Mouse (Mus musculus) heart, embryonic 12.5 days (tissue): Measurements from ENCODE around the gene Klk1b4. TPM values are rescaled to one million over a fixed set of nuclear protein-coding genes. Genes with fewer than 3 reads are reported as not detected.
A peak's percentile ranks its signal among the peaks of the same experiment; 100 is the strongest.
"Not testable (repeated sequence)": the region's sequence is repeated elsewhere in the genome, so short reads cannot be mapped to it uniquely, and the experiment has no call there.

Source experiments
- ATAC-seq: fragments of 200-750 bp; cut with Nextera tagmentation; 2 replicates; pipeline ENCODE4 v1.8.0; 2017; ENCODE audit warnings: moderate TSS enrichment, moderate library complexity; ENCODE audit not compliant: insufficient number of reproducible peaks, low FRiP score
- H3K27ac ChIP-seq: fragments of 300-500 bp; sonication (generic); 2 replicates; pipeline ENCODE4 v1.5.1; 2016; ENCODE audit warnings: mild to moderate bottlenecking, moderate library complexity; ENCODE audit not compliant: poor library complexity, severe bottlenecking
- H3K27me3 ChIP-seq: fragments of 300-500 bp; sonication (generic); replicated peaks from 2 replicates; pipeline ENCODE4 v1.6.1; 2016; ENCODE audit warnings: mild to moderate bottlenecking, moderate library complexity
- H3K36me3 ChIP-seq: fragments of 300-500 bp; sonication (generic); 2 replicates; pipeline ENCODE4 v1.6.1; 2016; ENCODE audit warnings: mild to moderate bottlenecking, moderate library complexity
- H3K4me1 ChIP-seq: fragments of 300-500 bp; sonication (generic); replicated peaks from 2 replicates; pipeline ENCODE4 v1.6.1; 2016; ENCODE audit warnings: mild to moderate bottlenecking
- H3K4me2 ChIP-seq: fragments of 300-500 bp; sonication (generic); 2 replicates; pipeline ENCODE4 v1.6.1; 2016; ENCODE audit warnings: mild to moderate bottlenecking, moderate library complexity
- H3K4me3 ChIP-seq: fragments of 300-500 bp; sonication (generic); 2 replicates; pipeline ENCODE4 v1.5.1; 2016; ENCODE audit warnings: mild to moderate bottlenecking
- H3K9ac ChIP-seq: fragments of 300-500 bp; sonication (generic); 2 replicates; pipeline ENCODE4 v1.6.1; 2016; ENCODE audit warnings: mild to moderate bottlenecking, moderate library complexity
- H3K9me3 ChIP-seq: fragments of 300-500 bp; sonication (generic); replicated peaks from 2 replicates; pipeline ENCODE4 v1.6.1; 2016; ENCODE audit warnings: mild to moderate bottlenecking, moderate library complexity
- WGBS: fragments of 180-500 bp; shearing (Covaris S2); methylation state at CpG from one replicate; pipeline ENCODE4 v1.1.7; 2016; 5-methylcytosine and 5-hydroxymethylcytosine counted together
- polyA plus RNA-seq: library from polyadenylated mRNA; unstranded; fragments of >200 nt; fragmentation: Nextera tagmentation; extraction: Ambion mirVana; gene quantifications from 2 replicates; pipeline ENCODE4 v1.2.1, GENCODE M21; 2016

Klk1b4 gene
- polyA plus RNA-seq, 1 experiment from 2014 or later: not detected

DNA sequence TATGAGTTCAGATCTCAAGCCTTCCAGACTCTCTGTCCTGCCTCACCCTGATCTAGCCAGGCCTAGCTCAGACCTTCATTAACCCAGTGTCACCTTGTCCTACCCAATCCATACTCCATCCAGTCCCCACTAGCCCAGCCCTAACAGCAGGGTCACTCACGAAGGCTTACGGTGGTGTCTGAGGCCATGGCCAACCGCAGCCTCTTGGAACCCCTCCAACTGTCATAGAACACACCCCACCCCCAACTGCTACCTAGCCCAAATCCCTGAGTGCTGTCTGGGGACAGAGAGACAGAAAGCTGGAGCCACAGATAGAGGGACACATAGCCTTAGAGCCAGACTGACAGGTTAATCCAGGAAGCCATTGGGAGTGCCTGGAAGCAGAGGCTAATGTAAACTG lies 28.7 kb downstream of the Klk1b4 start, which contains the start of gene Gm36864:
TSS of gene Gm36864 (plus strand) at position 269 of the 400 bp plus-strand sequence.
- Histone ChIP-seq H3K4me1 (no peaks in the 10 kb centered on the region), H3K36me3 (no peaks in the 10 kb centered on the region), H3K4me3 (no peak within 1 kb of the TSS), H3K27ac (no peak within 1 kb of the TSS), H3K4me2 (no peak within 1 kb of the TSS), H3K9me3 (no peaks in the 10 kb centered on the region; the same call in 1 of the 2 replicates), H3K27me3 (peaks cover 4% of the 10 kb centered on the region; the same call in 1 of the 2 replicates), H3K9ac (no peak within 1 kb of the TSS)
- no peak for ATAC-seq
- WGBS: 73% methylated on average over 3 of the region's 3 CpGs

DNA sequence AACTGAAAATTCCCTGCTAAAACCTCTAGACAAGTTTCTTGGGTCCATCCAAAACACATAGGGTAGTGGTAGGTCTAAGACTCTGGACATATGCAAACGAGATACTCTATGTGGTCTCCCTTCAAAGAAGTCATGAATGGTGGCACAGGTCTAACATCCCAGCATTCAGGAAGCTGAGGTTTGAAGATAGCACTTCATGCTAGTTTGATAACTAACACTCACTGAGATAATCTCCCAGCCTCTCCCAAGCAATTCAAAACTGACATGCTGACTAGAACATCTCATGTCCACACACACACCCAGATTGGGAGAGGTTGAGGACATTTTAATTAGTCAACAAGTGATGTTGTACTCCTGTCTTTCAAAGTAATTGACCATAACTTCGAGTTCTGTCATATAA lies 32.7 kb downstream of the Klk1b4 start:
- Histone ChIP-seq H3K27ac (no peak overlapping the region), H3K4me2 (no peak overlapping the region), H3K36me3 (no peaks in the 10 kb centered on the region), H3K27me3 (no peaks in the 10 kb centered on the region), H3K9ac (no peak overlapping the region), H3K9me3 (peaks cover 3% of the 10 kb centered on the region; the same call in 1 of the 2 replicates), H3K4me1 (no peaks in the 10 kb centered on the region), H3K4me3 (no peak overlapping the region)
- ATAC-seq: no peak
- 59% methylated on average over 2 of the region's 2 CpGs for WGBS

DNA sequence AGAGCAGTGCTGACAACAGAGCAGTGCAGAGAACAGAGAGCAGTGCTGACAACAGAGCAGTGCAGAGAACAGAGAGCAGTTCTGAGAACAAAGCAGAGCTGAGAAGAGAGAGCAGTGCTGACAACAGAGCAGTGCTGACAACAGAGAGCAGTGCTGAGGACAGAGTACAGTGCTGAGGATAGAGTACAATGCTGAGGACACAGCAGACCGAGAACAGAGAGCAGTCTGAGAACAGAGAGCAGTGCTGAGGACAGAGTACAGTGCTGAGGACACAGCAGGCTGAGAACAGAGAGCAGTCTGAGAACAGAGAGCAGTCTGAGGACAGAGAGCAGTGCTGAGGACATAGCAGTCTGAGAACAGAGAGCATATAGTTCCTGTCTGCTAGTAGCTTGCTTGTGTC lies 33.5 kb downstream of the Klk1b4 start:
- H3K27ac ChIP-seq: no peak overlapping the region
- H3K27me3 ChIP-seq: no peaks in the 10 kb centered on the region
- H3K9ac ChIP-seq: no peak overlapping the region
- 46% methylated on average over 1 of the region's 1 CpGs for WGBS
- H3K36me3 ChIP-seq: no peaks in the 10 kb centered on the region
- no peak overlapping the region for H3K4me3 ChIP-seq
- peaks cover 3% of the 10 kb centered on the region; the same call in 1 of the 2 replicates for H3K9me3 ChIP-seq
- ATAC-seq: no peak
- peaks cover 8% of the 10 kb centered on the region for H3K4me1 ChIP-seq
- H3K4me2 ChIP-seq: no peak overlapping the region

DNA sequence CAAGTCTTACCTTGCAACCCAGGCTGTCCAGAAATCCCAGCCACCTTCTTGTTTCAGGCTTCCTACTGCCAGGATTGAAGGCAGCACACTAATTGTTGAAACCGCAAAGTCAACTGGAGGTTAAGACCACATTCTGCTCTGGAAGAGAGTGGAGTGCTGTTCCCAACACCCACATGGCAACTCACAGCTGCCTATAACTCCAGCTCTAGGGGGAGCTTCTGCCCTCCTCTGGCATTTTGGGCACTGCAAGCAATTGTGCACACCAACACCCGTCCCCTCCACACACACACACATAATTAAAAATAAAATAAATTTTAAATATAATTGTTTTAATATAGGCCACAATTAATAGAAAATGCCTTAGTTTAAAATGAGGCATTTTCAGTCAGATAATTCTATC lies 33.9 kb downstream of the Klk1b4 start:
- no peak for ATAC-seq
- 57% methylated on average over 2 of the region's 2 CpGs for WGBS
- H3K4me3 ChIP-seq: no peak overlapping the region
- no peak overlapping the region for H3K27ac ChIP-seq
- no peaks in the 10 kb centered on the region for H3K27me3 ChIP-seq
- peaks cover 3% of the 10 kb centered on the region; the same call in 1 of the 2 replicates for H3K9me3 ChIP-seq
- H3K36me3 ChIP-seq: no peaks in the 10 kb centered on the region
- H3K4me2 ChIP-seq: no peak overlapping the region
- H3K4me1 ChIP-seq: peaks cover 8% of the 10 kb centered on the region
- H3K9ac ChIP-seq: no peak overlapping the region

DNA sequence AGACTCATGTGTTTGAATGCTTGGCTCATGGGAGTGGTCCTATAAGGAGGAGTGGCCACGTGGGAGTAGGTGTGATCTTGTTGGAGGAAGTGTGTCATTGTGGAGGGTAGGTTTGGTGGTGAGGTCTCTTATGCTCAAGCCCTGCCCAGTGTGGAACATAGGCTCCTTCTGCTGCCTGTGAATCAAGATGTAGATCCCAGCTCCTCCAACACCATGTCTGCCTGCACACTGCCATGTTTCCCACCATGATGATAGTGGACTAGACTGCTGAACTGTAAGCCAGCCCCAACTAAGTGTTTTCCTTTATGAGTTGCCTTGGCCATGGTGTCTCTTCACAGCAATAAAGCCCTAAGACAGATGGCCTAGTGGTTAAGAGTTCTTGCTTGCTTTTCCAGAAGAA lies 36.8 kb downstream of the Klk1b4 start:
- Histone ChIP-seq H3K4me3 (no peak overlapping the region), H3K27ac (no peak overlapping the region), H3K4me2 (no peak overlapping the region), H3K36me3 (peaks cover 13% of the 10 kb centered on the region), H3K27me3 (no peaks in the 10 kb centered on the region), H3K4me1 (peaks cover 20% of the 10 kb centered on the region), H3K9ac (no peak overlapping the region), H3K9me3 (peaks cover 3% of the 10 kb centered on the region; the same call in 1 of the 2 replicates)
- WGBS: 57% methylated on average over 1 of the region's 1 CpGs
- no peak for ATAC-seq

DNA sequence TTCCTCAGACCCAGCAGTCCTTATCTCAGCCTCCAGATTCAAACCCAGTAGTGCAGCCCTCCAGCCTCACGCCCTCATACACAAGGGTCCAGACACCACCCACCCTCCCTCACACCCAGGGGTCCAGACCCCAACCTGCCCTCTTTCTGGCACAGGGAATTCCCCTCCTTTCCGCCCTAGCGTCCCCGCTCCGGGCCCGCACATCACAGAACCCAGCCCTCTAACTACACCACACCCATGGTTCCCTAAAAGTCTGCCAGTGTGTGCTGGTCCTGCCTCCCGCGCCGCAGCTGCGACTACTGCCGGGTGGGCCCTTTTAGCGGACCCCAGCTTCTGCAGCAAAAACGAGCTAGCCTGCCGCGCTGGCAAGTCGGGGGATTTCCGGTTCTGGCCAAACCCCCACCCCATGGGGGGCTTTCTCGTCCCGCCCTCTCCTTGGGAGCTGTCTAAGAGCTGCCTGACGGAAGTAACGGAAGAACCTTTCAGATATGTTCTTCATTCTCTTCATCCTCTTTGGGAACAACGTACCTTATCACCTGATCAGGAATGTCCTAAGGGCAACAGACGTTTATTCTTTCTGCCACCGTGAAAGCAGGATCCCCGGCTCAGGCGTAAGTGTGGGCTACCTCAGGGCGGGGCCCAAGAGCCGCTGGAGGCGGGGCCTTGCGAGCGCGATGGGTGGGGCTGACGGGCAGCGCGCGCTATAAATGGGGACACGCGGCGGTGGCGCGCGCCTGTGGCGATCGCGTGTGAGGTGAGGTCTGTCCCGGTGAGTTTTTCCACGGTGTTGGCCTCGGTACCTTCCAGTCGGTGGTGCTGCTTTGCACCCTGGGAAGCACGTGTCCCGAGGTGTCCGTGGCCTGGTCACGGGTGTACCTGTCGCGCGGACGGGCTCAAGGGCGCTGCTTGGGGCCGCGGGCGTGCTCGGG lies 39.1 kb downstream of the Klk1b4 start, which contains the start of the genes 1700028J19Rik and 2410002F23Rik:
TSS of gene 1700028J19Rik (minus strand) at position 641 of the 929 bp plus-strand sequence.
TSS of gene 2410002F23Rik (plus strand) at position 668 of the 929 bp plus-strand sequence.
- Histone ChIP-seq H3K4me2 (peak within 1 kb of the TSS; percentile 81), H3K27ac (peak within 1 kb of the TSS; percentile 93), H3K9me3 (0 out of 2 replicates have a peak, but pooled peaks cover 3% of the 10 kb centered on the region), H3K4me1 (peaks cover 28% of the 10 kb centered on the region), H3K9ac (peak within 1 kb of the TSS; percentile 92), H3K36me3 (peaks cover 33% of the 10 kb centered on the region), H3K4me3 (peak within 1 kb of the TSS; percentile 89), H3K27me3 (no peaks in the 10 kb centered on the region)
- under 1% methylated on average over 62 of the region's 62 CpGs for WGBS
- ATAC-seq: peak; percentile 92

DNA sequence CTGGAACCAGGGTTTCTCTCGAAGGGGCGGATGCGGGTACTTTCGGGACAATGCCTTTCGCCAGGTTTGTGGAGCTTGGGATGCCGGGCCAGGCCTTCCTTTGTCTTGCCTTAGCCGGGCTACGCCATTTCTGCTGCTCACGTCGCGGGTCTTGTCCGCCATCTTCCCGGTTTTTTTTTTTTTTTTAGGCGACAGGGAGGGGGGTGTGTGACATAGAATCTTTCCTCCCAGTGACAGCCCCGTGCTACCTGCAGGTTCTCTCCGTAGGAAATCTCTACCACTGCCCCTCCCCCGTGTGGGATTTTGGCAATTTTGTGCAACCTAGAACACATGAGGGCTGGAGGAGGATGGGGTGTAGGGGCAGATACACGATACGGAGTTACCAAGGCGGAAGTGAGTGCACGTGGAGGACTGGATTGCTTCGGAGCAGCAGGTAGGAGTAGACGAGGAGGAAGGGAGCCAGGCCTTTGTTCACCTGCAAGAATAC lies 39.8 kb downstream of the Klk1b4 start:
- Histone ChIP-seq H3K9ac (peak overlapping the region; percentile 92), H3K4me3 (peak overlapping the region; percentile 89), H3K36me3 (peaks cover 38% of the 10 kb centered on the region), H3K4me2 (peak overlapping the region; percentile 81), H3K27ac (peak overlapping the region; percentile 93), H3K9me3 (0 out of 2 replicates have a peak, but pooled peaks cover 3% of the 10 kb centered on the region), H3K4me1 (peaks cover 28% of the 10 kb centered on the region), H3K27me3 (no peaks in the 10 kb centered on the region)
- peak; percentile 15 for ATAC-seq
- under 1% methylated on average over 22 of the region's 23 CpGs for WGBS

DNA sequence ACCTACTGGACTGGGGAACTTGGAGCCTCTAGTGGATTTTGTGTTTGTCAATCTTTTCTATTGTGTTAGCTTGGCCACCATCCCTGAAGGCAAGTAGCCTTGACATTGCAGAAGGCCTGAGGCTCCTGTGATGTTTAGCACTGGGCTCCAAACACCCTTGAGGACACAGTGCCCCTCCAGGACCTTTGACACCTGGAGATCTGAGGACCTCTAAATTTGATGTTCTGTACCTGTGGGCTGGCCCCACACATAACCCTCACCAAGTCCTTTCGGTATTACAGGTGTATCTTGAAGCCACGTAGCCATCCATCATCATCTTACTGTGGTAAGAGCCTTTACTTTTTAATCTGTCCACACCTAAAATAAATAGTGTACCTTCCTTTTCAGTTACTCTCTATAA lies 40.7 kb downstream of the Klk1b4 start:
- Histone ChIP-seq H3K9me3 (0 out of 2 replicates have a peak, but pooled peaks cover 3% of the 10 kb centered on the region), H3K4me2 (peak overlapping the region; percentile 81), H3K36me3 (peaks cover 47% of the 10 kb centered on the region), H3K27ac (no peak overlapping the region), H3K27me3 (no peaks in the 10 kb centered on the region), H3K9ac (peak overlapping the region; percentile 92), H3K4me1 (peaks cover 37% of the 10 kb centered on the region), H3K4me3 (peak overlapping the region; percentile 89)
- 92% methylated on average over 2 of the region's 2 CpGs for WGBS
- ATAC-seq: no peak

DNA sequence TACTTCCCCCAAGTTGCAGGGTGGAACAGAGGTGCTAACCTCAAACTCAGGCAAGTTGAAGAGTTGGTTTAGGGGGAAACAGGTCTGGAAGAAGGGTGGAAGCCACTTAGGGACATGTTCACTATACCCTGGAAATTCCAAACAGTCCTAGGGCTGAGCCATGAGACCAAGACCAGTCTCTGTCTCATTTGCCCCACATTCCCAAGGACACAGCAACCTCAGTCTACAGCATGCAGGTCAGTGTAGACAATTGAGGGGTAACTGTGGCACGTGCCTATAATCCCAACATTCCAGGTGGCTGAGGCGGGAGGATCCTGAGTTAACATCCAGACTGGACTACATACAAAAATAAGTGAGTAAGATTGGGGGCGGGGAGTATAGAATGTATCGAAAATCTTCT lies 42.0 kb downstream of the Klk1b4 start:
- no peak overlapping the region for H3K4me3 ChIP-seq
- WGBS: 90% methylated on average over 4 of the region's 4 CpGs
- no peaks in the 10 kb centered on the region for H3K9me3 ChIP-seq
- H3K27me3 ChIP-seq: no peaks in the 10 kb centered on the region
- no peak overlapping the region for H3K27ac ChIP-seq
- H3K4me2 ChIP-seq: no peak overlapping the region
- peaks cover 60% of the 10 kb centered on the region for H3K36me3 ChIP-seq
- no peak for ATAC-seq
- H3K4me1 ChIP-seq: peaks cover 41% of the 10 kb centered on the region
- H3K9ac ChIP-seq: no peak overlapping the region

DNA sequence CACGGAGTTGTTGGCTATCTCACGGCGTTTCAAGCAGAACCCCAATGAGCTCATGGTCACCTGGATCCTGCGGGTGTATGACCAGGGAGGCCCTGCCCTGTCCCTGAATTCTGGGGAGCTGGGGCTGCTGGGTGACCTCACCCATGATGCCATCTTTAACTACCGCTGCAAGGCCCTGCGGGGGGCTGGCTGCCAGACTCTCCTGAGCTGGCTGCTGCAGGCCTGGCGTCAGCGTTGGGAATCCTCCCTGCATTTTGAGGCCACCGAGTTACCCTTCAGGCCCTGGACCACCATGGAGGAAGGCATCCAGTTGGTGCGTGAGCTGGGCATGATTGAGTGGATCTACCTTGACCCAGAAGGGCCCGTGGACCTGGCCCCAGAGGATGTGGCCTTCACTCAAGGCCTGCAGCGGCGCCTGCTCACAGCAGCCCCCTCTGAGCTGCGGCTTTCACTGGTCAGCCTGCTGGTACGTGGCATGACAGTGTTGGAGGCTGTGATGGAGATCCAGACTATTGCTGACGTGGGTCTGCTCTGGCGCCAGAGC lies 43.6 kb downstream of the Klk1b4 start:
- not testable (repeated sequence) for H3K27ac ChIP-seq, H3K4me3 ChIP-seq, H3K27me3 ChIP-seq, H3K9me3 ChIP-seq, H3K4me2 ChIP-seq, ATAC-seq
- H3K9ac ChIP-seq: 0 out of 2 replicates have a peak overlapping the region, but pooled peaks have one; percentile 2
- H3K36me3 ChIP-seq: peaks cover 61% of the 10 kb centered on the region
- peaks cover 39% of the 10 kb centered on the region for H3K4me1 ChIP-seq
- WGBS: 88% methylated on average over 17 of the region's 17 CpGs
